Mouse (Mus musculus): ENCODE data around the gene Gpsm1.

DNA sequence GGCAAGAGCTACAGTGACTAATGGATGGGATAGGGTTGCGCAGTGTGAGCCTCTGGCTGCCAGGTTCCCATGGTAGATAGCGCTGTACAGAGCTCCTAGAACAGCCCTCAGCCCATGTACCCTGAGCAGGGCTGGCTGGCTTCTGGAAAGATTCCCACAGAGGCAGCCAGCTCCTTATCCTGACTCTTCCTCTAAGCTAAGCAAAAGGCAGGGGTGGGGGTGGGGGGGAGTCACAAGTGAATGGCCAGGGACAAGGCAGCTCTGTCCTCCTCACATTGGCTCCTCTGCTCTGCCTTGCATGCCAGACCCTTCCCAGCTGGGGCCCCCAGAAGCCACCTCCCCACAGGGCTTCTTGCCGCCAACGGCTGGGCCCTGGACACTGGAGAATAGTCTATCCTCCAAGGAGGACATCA is 14.7 kb downstream of the Gpsm1 start:
- TF ChIP-seq CTCF (IDR thresholded peaks at IDR 0.05; ENCODE audit: borderline replicate concordance, control insufficient read depth, extremely low read depth, insufficient read depth, low read length, poor library complexity) (no peak), POLR2A (IDR thresholded peaks at IDR 0.05; ENCODE audit: control insufficient read depth, extremely low read depth, insufficient read depth, low read length, poor library complexity) (no peak)

All from thymus, adult 2 months (tissue).